Mouse (Mus musculus) layer of hippocampus, adult 8-10 months (tissue): ENCODE data around the gene Cyp4a14. TPM values are rescaled to one million over a fixed set of nuclear protein-coding genes. Genes with fewer than 3 reads are reported as not detected.
"Not testable (repeated sequence)": the region's sequence is repeated elsewhere in the genome, so short reads cannot be mapped to it uniquely, and the experiment has no call there.

ENCODE experiments used
- DNase-seq, 2 experiments: peaks; one replicate each; pipeline ENCODE4 v3.0.0; 2022; ENCODE audit warnings: low spot score in 2 of 2
- total RNA-seq, 4 experiments: library from RNA; stranded (reverse); gene quantifications; 2 replicates each; pipeline ENCODE4 v1.2.4; 2022

The Cyp4a14 gene
- not detected for total RNA-seq

- no peak for DNase-seq
Measured at GRCm38 (mm10) chr4:115496001-115496400, at the start of gene Cyp4a14. Cyp4a14 (minus strand) TSS chr4:115496142.

GRCm38 (mm10) chr4:115545101-115545500 lies 49.2 kb upstream of the Cyp4a14 start:
- no peak for DNase-seq

- DNase-seq = no peak
Measured at GRCm38 (mm10) chr4:115521766-115522165, 25.8 kb upstream of the Cyp4a14 start.

GRCm38 (mm10) chr4:115519444-115519843 lies 23.5 kb upstream of the Cyp4a14 start:
- no peak for DNase-seq

DNA sequence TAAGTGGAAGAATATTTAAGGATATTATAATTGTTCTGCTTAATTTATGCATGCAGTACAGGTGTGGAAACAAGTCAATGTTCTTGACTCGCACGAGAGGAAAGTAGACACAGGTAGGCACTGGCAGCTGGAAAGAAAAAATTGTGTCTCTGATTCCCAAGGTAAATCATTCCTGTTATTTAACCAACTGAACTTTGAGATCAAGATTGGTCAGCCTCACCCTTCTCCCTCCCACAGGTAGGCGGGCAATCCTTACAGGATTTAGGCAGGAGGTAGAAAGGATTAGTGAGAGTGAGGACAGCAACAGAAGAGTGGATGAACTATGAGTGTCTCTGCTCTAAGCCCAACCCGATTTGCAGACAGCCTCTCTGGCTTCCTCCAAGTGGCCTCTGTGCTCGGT lies 22.1 kb upstream of the Cyp4a14 start, which contains the start of gene Cyp4a10:
Gene Cyp4a10, plus strand, starts transcription at position 265 of the 400 bp plus-strand sequence.
- DNase-seq = not testable (repeated sequence)

DNA sequence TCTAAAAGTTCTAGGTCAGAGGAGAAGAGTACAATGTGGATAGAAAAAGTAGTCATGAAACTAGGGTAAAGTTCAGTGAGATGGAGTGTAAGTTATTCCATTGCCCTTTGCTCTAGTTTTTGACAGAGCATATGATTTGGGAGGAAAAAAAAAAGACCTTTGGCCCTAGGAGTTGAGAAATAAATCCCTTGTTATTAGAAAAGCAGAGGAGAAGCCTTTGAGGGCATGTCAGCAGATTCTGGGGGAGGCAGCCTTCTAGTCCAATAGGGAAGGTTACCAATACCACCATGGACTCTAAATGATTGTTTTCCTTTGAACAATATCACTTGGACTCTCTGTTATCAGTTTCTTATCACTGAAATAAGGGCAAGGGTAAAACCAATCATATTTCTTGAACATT lies 18.0 kb upstream of the Cyp4a14 start:
- not testable (repeated sequence) for DNase-seq

DNA sequence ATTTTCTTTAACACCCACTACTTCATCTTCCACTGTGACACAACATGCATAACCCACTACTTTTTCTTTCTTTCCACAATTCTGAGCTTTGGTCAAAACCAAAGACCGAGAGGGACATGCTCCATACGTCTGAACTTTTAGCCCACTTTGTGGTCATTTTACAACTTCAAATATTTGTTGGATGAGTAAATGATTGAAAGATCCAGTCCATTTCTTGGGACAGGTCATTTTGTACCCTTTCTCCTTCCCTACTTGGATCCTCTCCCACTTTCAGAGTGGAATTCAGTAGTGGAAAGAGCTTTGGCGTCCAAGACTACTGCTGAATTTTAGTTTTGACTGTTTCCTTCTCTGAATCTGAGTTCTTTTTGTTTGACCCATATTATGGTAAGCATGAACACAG lies 1.5 kb upstream of the Cyp4a14 start:
- DNase-seq = no peak

DNA sequence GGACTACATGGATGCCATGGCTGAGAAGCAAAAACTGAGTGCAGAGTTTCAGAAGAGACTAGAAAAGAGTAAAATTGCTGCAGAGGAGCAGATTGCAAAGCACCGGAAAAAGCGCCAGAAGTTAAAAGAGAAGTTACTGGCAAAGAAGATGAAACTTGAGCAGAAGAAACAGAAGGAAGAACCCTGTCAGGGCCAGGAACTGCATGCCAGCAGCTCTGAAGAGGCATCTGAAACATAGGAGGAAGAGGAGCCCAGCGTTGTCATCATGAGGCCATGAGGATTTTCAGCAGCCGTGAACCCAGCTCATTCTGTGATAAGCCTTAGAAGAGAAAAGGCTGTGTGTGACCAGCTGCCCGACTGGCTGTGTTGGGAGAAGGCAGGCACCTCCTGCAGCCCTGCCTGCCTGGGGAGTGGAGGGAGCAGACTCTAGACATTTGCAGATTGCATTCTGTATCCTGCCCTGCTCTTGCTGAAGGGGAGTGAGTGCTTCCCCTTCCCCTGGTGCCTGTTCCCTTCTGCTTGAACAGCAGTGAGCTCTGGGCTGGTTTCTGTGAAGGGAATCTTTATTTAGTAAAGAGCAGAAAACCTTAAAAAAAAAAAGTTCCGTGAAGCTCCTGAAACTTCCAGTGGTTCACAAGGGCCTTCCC lies 14.8 kb downstream of the Cyp4a14 start:
- no peak for DNase-seq

DNA sequence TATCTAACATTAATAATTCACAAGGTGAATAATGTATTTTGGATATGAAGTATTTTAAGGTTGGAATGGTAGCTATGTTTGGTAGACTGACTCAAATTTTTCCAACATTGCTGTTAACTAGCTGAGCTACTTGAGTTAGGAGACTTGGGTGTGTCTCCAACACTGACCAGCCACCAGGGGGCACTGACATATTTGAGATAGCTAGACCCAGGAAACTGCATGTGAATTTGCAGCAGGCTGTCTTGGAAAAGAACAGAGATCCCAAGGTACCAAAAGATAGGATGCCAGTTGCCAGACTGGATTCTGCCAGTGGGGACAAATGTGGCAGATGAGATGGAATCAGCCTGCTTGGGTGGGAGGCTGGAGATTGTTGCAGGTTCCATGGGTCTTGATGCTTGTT lies 19.9 kb downstream of the Cyp4a14 start:
- not testable (repeated sequence) for DNase-seq

GRCm38 (mm10) chr4:115473585-115473984 lies 22.4 kb downstream of the Cyp4a14 start:
- not testable (repeated sequence) for DNase-seq

- no peak for DNase-seq
Measured at GRCm38 (mm10) chr4:115452304-115452703, 43.6 kb downstream of the Cyp4a14 start, which contains the start of gene Cyp4a30b. Cyp4a30b (plus strand) TSS chr4:115452604.

GRCm38 (mm10) chr4:115450577-115451137 lies 45.3 kb downstream of the Cyp4a14 start:
- no peak for DNase-seq

Other genes starting within 250 kb of the Cyp4a14 start
- gene Cyp4a12a, start 197.1 kb downstream of the Cyp4a14 start, total RNA-seq = not detected
- gene Cyp4a12b, start 84.5 kb downstream of the Cyp4a14 start, total RNA-seq = not detected
- gene Cyp4a30b, start 43.5 kb downstream of the Cyp4a14 start, total RNA-seq = not detected
- not detected for gene Cyp4a10, start 22.1 kb upstream of the Cyp4a14 start, total RNA-seq
- gene Cyp4a31, start 67.5 kb upstream of the Cyp4a14 start, total RNA-seq = not detected
- not detected for gene Cyp4a32, start 104.8 kb upstream of the Cyp4a14 start, total RNA-seq
- gene Cyp4b1, start 151.6 kb upstream of the Cyp4a14 start, total RNA-seq = 1 to 10 TPM in 1 of 4 experiments, under 1 TPM in 3; 0.52 to 2.1 (median 0.76) TPM
- 10 to 100 TPM; 57.2 to 62.0 (median 60.1) TPM for gene Efcab14, start 241.6 kb upstream of the Cyp4a14 start, total RNA-seq